Mouse (Mus musculus) T-cell, adult 2 months (primary cell): Measurements from ENCODE around the gene Col24a1.

Experiments used
- DNase-seq: peaks from one replicate; pipeline ENCODE4 v3.0.0; 2022; ENCODE audit warnings: low spot score

The Col24a1 gene

GRCm38 (mm10) chr3:145574468-145574867 is 282.2 kb downstream of the Col24a1 start:
- DNase-seq: no peak

GRCm38 (mm10) chr3:145575340-145575739 is 283.1 kb downstream of the Col24a1 start:
- DNase-seq: no peak

DNA sequence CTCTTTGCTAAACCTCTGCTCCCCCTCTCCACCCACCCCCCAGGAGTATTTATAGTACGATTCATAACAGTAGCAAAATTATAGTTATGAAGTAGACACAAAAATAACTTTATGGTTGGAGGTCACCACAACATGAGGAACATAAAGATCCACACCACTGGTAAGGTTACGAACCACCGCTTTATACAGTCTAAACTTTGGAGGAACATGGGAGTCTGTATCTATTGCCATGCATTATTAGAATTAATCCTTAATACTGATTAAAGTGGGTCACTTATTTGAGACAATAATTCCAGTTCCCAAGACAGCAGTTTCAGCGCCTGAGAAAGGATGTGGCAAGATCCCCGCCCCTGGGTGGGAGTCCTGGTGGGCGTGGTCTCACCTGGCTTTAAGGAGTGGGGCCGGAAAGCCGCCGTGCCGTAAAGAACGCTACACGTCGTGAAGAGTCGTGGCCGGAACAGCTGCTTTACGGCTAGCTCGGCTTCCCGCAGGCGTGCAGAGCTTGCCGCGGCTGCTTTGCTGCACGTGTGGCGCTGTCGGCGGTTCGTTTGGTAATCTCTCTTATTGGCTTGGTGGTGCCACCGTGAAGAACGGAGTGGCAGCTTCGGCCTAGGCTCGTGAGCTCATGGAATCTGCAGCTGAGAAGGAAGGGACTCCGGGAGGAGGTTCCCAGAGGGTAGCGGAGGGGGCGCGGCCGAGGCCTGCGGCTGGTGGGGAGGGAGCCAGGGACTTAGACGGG is 283.6 kb downstream of the Col24a1 start, which contains the start of gene Znhit6:
Gene Znhit6 (plus strand): TSS at position 463 of the 739 bp plus-strand sequence.
- peak; percentile 90 for DNase-seq

GRCm38 (mm10) chr3:145576482-145576822 is 284.2 kb downstream of the Col24a1 start:
- DNase-seq: no peak

- DNase-seq: no peak
Observed at GRCm38 (mm10) chr3:145576876-145577275, 284.6 kb downstream of the Col24a1 start.

DNA sequence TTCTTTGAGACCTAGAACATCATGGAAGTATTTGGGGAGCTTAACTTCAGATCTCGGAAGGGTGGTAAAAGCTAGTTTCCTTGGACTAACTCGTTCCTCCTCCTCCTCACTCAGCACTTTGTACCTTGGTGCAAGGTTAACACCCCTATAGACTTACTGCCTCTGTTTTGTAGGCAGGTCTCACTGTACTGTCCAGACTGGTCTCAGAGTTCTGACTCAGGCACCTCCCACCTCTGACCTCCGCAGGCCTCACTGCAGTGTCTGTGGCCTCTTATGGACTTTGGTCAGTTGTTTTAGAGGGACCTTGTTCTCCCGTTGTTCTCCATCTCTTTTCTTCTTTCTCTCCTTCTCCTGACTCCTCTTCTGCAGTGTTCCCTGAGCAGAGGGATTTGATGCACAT is 290.8 kb downstream of the Col24a1 start:
- DNase-seq: no peak

- no peak for DNase-seq
Observed at GRCm38 (mm10) chr3:145583522-145584200, 291.4 kb downstream of the Col24a1 start.

- DNase-seq: no peak
Observed at GRCm38 (mm10) chr3:145590562-145590961, 298.3 kb downstream of the Col24a1 start.

DNA sequence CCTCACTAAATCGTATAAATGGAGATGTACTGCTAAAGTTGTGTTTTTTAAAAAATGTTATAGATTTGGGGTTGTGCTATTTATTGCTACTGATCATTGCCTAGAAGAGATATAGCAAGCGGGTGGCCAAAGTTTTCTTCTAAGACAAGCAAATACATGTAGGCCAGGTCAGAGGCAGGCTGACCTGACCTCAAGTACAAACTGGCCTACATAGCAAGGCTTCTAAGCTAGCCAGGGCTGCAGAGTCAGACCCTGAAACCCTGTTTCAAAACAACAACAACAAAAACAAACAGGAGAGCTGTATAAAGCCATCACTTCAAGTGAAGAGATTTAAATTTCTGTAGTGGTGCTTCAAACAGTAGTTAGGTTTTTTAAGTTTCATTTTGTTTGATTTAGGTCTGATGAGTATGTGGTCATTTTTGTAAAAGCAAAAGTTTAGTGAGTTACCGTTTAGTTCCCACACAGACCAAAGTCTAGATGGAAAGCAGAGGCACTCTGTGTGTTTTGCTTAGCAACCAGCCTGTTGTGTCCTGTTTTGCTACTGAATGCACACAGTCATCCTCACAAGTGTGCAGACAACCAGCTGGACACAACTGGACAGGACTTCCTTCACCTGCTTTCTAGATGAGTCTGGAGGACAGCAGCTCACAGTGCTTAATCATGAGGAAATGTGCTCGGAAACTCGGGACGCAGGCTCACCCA is 299.7 kb downstream of the Col24a1 start:
- no peak for DNase-seq

GRCm38 (mm10) chr3:145595354-145595753 is 303.1 kb downstream of the Col24a1 start:
- no peak for DNase-seq

- DNase-seq: no peak
Observed at GRCm38 (mm10) chr3:145599059-145599458, 306.8 kb downstream of the Col24a1 start.

- DNase-seq: no peak
Observed at GRCm38 (mm10) chr3:145600801-145601200, 308.5 kb downstream of the Col24a1 start.

DNA sequence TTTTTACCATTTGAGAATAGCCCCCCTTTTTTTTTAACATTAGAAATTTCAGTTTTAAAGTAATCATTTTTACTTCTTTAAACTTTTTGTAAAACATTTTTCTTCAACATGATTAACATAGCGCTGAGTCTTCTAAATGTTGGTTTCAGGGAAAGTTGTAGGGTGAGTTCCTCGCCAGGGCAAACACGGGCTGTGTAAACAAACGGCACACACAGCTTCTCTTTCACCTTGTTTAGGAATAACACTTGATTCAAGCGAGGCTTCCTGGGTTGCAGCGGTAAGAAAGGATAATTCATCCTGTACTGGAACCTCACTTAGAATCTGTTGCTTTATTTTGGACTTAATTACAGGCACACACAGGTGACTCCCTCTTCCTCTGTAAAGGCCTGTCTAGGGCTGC is 309.1 kb downstream of the Col24a1 start:
- DNase-seq: no peak
